Mouse (Mus musculus) stomach, postnatal 0 days (tissue): ENCODE data around the gene Pigv.

ENCODE experiments used
- CTCF ChIP-seq: IDR thresholded peaks from 2 replicates; pipeline ENCODE4 v1.5.1; 2016; ENCODE audit warnings: antibody characterized with exemption, low read depth, mild to moderate bottlenecking, moderate library complexity
- EP300 ChIP-seq: optimal IDR thresholded peaks from 2 replicates; pipeline ENCODE3; 2016; ENCODE audit warnings: antibody characterized with exemption

GRCm38 (mm10) chr4:133688417-133689067, 16.1 kb upstream of the Pigv start:
- TF ChIP-seq CTCF, result no peak
- no peak for TF ChIP-seq EP300
